Mouse (Mus musculus): ENCODE data around the gene Rbm14. TPM values are rescaled to one million over a fixed set of nuclear protein-coding genes. Genes with fewer than 3 reads are reported as not detected.
A peak's percentile ranks its signal among the peaks of the same experiment; 100 is the strongest.

Gene Rbm14
- polyA plus RNA-seq, 1 experiment from 2014 or later: 75.9 TPM

- Histone ChIP-seq H3K9me3 (ENCODE audit: control insufficient read depth, low read depth, low read length) (no peaks in the 10 kb centered on the region), H3K27ac (ENCODE audit: low read length) (peak overlapping the region; percentile 86), H3K4me3 (ENCODE audit: low read depth, low read length) (peak overlapping the region; percentile 63), H3K27me3 (ENCODE audit: control insufficient read depth, insufficient read depth, low read length) (no peaks in the 10 kb centered on the region), H3K9ac (replicated peaks; ENCODE audit: low read depth, low read length) (peak overlapping the region; percentile 36), H3K36me3 (ENCODE audit: control insufficient read depth, insufficient read depth, low read length) (peaks cover 4% of the 10 kb centered on the region; the same call in 1 of the 2 replicates), H3K4me2 (replicated peaks; ENCODE audit: low read depth, low read length) (peak overlapping the region; percentile 69), H3K4me1 (ENCODE audit: control insufficient read depth, insufficient read depth, low read length) (peaks cover 10% of the 10 kb centered on the region; the same call in 1 of the 2 replicates)
- ATAC-seq (ENCODE audit: insufficient number of reproducible peaks, insufficient read depth, low FRiP score, low read depth): peak; percentile 64; the same call in 1 of the 2 replicates
- 0% methylated on average over 10 of the region's 10 CpGs for WGBS
Measured at GRCm38 (mm10) chr19:4755565-4756192, 55.8 kb downstream of the Rbm14 start.

Other genes starting within 250 kb of the Rbm14 start
- 8.3 and 11.3 TPM in 2 replicates for gene Lrfn4, start 196.0 kb downstream of the Rbm14 start, polyA plus RNA-seq (2014; fragmentation: Nextera tagmentation; extraction: Ambion mirVana)
- 62.2 and 69.6 TPM in 2 replicates for gene Rce1, start 186.0 kb downstream of the Rbm14 start, polyA plus RNA-seq (2014; fragmentation: Nextera tagmentation; extraction: Ambion mirVana)
- 3.0 and 6.4 TPM in 2 replicates for gene Gm960, start 113.0 kb downstream of the Rbm14 start, polyA plus RNA-seq (2014; fragmentation: Nextera tagmentation; extraction: Ambion mirVana)
- 3.7 and 3.9 TPM in 2 replicates for gene Sptbn2, start 100.5 kb downstream of the Rbm14 start, polyA plus RNA-seq (2014; fragmentation: Nextera tagmentation; extraction: Ambion mirVana)
- 72.2 and 79.1 TPM in 2 replicates for gene Rbm4b, start 55.1 kb downstream of the Rbm14 start, polyA plus RNA-seq (2014; fragmentation: Nextera tagmentation; extraction: Ambion mirVana)
- 58.0 and 60.7 TPM in 2 replicates for gene Rbm4, start 17.7 kb downstream of the Rbm14 start, polyA plus RNA-seq (2014; fragmentation: Nextera tagmentation; extraction: Ambion mirVana)
- 32.0 and 35.8 TPM in 2 replicates for gene Gm21992, start within 50 bp of the Rbm14 start, polyA plus RNA-seq (2014; fragmentation: Nextera tagmentation; extraction: Ambion mirVana)
- 55.4 and 55.8 TPM in 2 replicates for gene Ccs, start 27.7 kb upstream of the Rbm14 start, polyA plus RNA-seq (2014; fragmentation: Nextera tagmentation; extraction: Ambion mirVana)
- gene Ccdc87, start 27.7 kb upstream of the Rbm14 start, polyA plus RNA-seq (2014; fragmentation: Nextera tagmentation; extraction: Ambion mirVana): 0.07 TPM in 1 of 2 replicates, not detected in the other
- 22.7 and 30.0 TPM in 2 replicates for gene Ctsf, start 43.5 kb upstream of the Rbm14 start, polyA plus RNA-seq (2014; fragmentation: Nextera tagmentation; extraction: Ambion mirVana)
- gene Actn3, start 66.3 kb upstream of the Rbm14 start, polyA plus RNA-seq (2014; fragmentation: Nextera tagmentation; extraction: Ambion mirVana): 1.8 and 2.1 TPM in 2 replicates
- gene Zdhhc24, start 67.0 kb upstream of the Rbm14 start, polyA plus RNA-seq (2014; fragmentation: Nextera tagmentation; extraction: Ambion mirVana): 9.9 and 10.2 TPM in 2 replicates
- gene Bbs1, start 95.0 kb upstream of the Rbm14 start, polyA plus RNA-seq (2014; fragmentation: Nextera tagmentation; extraction: Ambion mirVana): 4.0 and 6.4 TPM in 2 replicates
- gene Dpp3, start 116.7 kb upstream of the Rbm14 start, polyA plus RNA-seq (2014; fragmentation: Nextera tagmentation; extraction: Ambion mirVana): 90.1 and 93.8 TPM in 2 replicates
- gene Peli3, start 131.5 kb upstream of the Rbm14 start, polyA plus RNA-seq (2014; fragmentation: Nextera tagmentation; extraction: Ambion mirVana): 1.5 and 1.6 TPM in 2 replicates
- gene Mrpl11, start 150.5 kb upstream of the Rbm14 start, polyA plus RNA-seq (2014; fragmentation: Nextera tagmentation; extraction: Ambion mirVana): 107 and 115 TPM in 2 replicates
- 0.26 and 0.50 TPM in 2 replicates for gene Npas4, start 178.7 kb upstream of the Rbm14 start, polyA plus RNA-seq (2014; fragmentation: Nextera tagmentation; extraction: Ambion mirVana)
- 3.5 and 4.7 TPM in 2 replicates for gene Slc29a2, start 212.2 kb upstream of the Rbm14 start, polyA plus RNA-seq (2014; fragmentation: Nextera tagmentation; extraction: Ambion mirVana)
- 40.5 and 45.4 TPM in 2 replicates for gene B4gat1, start 227.2 kb upstream of the Rbm14 start, polyA plus RNA-seq (2014; fragmentation: Nextera tagmentation; extraction: Ambion mirVana)
- 0.55 and 1.8 TPM in 2 replicates for gene AC124502.3, start 227.3 kb upstream of the Rbm14 start, polyA plus RNA-seq (2014; fragmentation: Nextera tagmentation; extraction: Ambion mirVana)
- 43.4 and 45.3 TPM in 2 replicates for gene Brms1, start 229.7 kb upstream of the Rbm14 start, polyA plus RNA-seq (2014; fragmentation: Nextera tagmentation; extraction: Ambion mirVana)
- 2.4 and 3.3 TPM in 2 replicates for gene Rin1, start 238.8 kb upstream of the Rbm14 start, polyA plus RNA-seq (2014; fragmentation: Nextera tagmentation; extraction: Ambion mirVana)

All from stomach, embryonic 14.5 days (tissue).